Mouse (Mus musculus): ENCODE measurements around the gene Dlec1.

DNA sequence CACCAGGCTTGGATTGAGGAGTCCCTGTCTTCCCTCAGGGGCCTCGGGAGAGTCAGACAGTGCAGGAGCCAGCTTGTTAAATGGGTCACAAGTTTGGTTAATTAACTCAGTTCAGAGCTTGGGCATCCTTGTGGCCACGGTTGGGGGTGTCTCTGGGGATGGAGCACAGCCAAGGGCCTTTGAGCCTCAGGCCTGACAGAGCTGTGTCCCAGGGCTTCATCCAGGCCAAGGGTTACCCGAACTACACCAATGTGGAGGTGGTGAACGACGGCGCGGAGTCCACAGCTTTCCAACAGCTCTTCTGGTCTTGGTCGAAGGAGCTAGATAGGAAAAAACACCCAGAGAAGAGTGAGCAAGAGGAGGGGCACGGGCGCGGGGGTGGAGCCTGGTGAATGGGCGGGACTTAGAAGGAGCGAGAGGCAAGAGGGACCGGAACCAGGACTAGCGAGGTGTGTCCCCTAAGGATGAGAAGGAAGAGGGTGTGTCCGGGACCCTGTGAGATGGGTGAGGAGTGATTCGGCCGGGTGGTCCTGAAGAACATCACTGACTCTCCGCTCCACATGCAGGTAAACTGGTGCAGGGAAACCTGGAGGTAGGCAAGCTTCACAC lies 39.1 kb upstream of the Dlec1 start:
- TF ChIP-seq MYOD1 (IDR thresholded peaks at IDR 0.05; ENCODE audit: control insufficient read depth in 1 of 3, insufficient read length in 2 of 3, low read depth in 2 of 3) (no peak), POLR2A (IDR thresholded peaks at IDR 0.05; ENCODE audit: insufficient read length, low read depth) (no peak), SRF (IDR thresholded peaks at IDR 0.05; ENCODE audit: control insufficient read depth, insufficient read length, low read depth) (no peak), USF1 (IDR thresholded peaks at IDR 0.05; ENCODE audit: low read depth) (no peak), POLR2AphosphoS2 (IDR thresholded peaks at IDR 0.05; ENCODE audit: insufficient read length, low read depth) (no peak), E2F4 (IDR thresholded peaks at IDR 0.05; ENCODE audit: insufficient read depth) (no peak), MAX (IDR thresholded peaks at IDR 0.05; ENCODE audit: low read depth) (no peak), MYOG (IDR thresholded peaks at IDR 0.05; ENCODE audit: control insufficient read depth in 1 of 3, insufficient read depth in 1 of 3, insufficient read length in 2 of 3, low read depth in 2 of 3) (no peak)
